Mouse (Mus musculus): Measurements from ENCODE around the gene Kcnk3.

Gene Kcnk3

DNA sequence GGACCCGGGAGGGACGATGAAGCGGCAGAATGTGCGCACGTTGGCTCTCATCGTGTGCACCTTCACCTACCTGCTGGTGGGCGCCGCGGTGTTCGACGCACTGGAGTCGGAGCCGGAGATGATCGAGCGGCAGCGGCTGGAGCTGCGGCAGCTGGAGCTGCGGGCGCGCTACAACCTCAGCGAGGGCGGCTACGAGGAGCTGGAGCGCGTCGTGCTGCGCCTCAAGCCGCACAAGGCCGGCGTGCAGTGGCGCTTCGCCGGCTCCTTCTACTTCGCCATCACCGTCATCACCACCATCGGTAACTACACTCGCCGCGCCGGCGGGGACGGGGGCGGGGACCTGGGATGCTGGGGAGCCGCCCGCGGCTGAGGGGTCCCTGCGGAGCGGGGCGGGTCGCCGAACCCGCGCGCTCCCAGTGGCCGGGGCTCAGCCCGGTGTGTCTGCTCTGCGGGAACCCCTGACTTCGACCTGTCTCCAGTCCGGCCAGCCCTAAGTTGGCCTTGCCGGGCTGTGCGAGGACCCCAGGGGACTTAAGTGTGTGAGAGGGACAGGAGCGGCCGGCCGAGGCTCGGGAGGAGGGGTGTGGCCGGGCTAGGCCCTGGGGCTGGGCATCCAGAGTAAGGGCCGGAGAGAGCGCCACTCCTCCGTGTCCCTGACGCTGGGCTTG, 465 bp downstream of the Kcnk3 start:
- no peak for DNase-seq (ENCODE audit: low read depth)

DNA sequence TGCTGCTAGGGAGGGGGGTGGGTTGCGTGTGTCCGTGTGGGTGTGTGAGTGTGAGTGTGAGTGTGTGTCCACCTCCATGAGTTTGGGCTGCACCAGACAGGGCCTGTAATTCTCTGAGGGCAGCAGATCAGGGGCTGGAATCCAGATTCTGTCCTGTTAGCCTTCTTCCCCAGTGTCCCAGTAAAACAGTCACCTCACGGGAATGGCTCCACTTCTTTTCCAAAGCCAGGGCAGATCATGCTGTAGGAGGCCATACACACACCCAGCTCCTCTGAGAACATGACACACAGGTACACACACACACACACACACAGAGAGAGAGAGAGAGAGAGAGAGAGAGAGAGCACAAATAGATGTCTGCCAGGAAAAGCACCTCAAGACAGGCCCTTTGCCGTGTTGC, 1.1 kb downstream of the Kcnk3 start:
- no peak for DNase-seq (ENCODE audit: low read depth)

DNA sequence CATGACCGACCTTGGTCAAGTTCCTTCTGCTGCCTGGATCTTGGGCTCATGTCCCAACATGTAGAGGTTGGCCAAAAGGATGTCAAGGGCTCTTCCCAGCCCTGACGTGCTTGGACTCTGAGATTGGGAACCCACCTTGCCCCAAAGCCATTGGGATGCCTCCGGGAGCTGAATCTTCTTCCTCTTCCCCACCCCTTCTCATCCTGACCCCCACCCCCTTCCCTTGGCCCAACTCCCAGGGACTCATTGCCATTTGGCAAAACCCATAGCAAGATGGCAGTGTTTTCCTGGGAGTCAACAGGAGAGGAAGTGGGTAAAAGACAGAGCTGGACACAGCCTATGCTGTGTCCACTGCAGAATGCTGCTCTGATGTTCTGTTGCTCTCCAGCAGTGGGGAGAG, 1.6 kb downstream of the Kcnk3 start:
- no peak for DNase-seq (ENCODE audit: low read depth)

DNA sequence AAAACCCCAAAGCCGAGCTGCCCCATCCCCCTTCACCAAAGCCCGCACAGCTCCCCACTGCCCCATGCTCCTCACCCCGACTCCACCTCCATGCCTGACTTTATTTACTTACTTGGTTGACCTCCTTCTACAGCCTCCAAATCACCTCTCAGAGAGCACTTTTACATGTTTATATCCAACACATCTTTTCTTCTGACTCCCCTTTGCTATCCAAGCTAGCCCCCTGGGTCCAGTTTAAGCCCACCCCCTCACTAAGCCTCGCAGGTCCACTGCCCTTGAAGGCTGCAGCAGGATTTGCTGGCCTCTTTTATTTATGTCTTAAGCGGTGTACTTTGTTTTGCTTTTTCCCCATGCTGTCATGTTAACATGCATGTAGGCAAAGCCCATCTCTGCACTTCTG, 2.3 kb downstream of the Kcnk3 start:
- no peak for DNase-seq (ENCODE audit: low read depth)

DNA sequence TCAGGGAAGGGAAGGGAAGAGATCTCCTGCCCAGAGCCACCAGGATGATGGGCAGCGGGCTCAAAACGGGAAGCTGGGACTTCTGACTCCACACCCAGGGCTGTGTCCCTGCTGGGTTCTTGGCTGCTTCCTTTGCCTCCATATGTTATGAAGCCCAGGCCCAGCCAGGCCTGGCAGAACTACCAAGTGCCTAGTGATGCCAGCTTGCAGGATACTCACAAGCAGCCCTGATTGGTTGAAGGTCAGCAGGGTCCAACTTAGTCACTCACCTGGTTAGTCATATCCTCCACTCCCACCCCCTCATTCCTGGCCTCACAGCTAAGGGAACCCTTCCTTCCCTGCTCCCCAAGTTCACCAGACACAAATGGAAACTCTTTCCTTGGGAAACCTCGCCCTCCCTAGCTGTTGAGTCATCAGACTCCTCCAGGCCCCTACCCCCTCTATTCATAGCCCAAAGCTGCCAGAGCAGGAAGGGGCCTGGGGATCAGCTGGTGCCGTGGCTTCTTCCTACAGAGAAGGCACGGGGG, 3.3 kb downstream of the Kcnk3 start:
- DNase-seq (ENCODE audit: low read depth) = peak; percentile 2

DNA sequence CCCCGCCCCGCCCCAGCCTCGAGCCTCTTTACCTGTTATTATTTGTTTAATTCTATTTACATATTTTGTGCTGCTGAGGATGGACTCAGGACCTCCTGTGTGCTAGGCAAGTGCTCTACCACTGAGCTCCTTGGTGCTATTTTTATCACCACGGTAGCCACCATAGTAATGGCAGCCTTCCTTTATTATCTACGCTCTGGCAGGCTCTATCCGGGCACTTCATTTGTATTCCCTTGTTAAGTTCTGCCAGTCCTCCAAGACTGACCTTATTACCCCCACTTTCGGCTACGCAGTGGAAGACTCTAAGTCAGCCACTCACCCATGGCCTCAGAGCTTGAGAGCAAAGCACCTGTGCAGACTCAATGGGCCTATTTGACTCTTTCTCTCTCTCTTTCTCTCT, 3.8 kb downstream of the Kcnk3 start:
- DNase-seq (ENCODE audit: low read depth) = no peak

DNA sequence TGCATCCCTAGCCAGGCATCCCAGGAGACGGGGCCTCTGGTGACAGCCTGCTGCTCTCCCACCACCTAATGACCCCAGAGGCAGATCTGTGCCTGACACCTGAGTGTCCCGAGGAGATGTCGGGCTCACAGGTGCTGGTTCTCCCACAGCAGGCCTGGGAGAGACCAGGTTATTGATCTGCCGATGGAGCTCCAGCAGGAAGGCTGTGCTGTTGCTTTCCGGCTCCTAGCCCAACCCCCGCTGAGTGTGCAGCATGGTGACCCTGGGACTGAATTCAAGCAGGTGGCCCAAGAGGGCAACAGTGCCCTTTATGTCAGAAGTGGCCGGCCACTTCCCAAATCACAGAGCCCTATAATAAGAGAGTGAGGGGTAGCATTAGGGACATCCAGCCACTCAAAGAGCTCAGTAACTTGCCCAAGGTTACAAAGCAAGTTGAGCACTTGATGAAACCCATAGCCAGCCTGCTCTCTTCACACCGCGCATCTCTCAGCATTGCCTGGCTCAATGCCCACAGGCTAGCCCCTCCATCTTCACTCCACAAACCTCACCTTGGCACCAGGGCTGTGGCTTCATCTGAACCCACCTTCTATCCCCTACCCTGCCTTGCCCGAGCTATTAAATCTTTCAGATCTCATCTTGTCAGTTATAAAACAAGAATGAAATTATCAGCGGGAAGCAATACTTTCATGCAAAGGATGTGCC, 4.5 kb downstream of the Kcnk3 start:
- no peak for DNase-seq (ENCODE audit: low read depth)

DNA sequence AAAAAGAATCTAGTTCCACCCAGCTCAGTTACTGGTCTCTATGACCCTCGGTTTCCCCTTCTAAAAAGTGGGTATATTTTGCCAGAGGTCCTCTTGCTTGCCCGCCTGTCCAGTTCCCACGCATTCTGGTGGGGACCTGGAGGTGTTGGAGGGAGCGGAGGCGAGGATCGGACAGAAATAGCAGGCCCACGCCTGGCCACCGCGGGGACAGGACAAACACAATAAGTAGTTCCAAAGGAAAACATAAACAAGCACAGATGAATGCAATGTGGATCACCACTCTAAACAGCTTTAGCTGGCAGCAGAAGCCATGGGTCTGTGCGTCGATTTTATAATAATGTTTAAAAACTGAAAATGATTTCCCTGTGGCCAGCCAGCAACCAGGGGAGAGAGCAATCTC, 5.4 kb downstream of the Kcnk3 start:
- DNase-seq (ENCODE audit: low read depth) = no peak

DNA sequence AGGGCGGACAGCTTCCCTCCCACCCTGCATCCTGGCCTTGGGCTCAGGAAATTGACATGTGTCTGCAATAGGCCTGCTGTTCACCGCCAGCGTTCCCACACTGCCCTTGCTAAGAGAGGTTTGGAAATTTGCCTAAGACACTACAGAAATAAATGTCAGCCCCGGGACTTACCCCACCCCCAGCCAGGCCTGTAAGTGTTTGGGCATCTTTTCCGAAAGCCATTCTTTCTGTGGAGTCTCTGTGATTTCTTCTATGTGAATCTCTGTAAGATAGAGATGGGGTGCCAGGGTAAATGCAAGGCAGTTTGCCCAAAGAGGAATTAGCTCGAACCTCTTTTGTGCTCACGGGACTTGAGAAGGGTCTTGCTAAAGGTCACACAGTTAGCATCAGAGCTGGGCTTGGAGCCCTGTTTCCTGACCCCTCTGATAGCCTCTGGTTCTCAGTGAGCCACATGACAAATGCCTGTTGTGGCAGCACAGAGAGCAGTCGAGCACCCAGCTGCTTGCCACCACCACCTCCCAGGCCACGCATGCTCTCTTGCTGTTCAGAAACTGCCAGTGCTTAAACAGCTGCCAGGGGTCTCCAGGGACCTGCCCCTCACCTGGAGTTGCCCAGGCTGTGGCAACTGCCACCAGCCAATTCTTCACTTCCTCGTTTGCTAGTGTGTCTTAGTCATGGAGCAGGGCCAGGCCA, 6.0 kb downstream of the Kcnk3 start:
- no peak for DNase-seq (ENCODE audit: low read depth)

DNA sequence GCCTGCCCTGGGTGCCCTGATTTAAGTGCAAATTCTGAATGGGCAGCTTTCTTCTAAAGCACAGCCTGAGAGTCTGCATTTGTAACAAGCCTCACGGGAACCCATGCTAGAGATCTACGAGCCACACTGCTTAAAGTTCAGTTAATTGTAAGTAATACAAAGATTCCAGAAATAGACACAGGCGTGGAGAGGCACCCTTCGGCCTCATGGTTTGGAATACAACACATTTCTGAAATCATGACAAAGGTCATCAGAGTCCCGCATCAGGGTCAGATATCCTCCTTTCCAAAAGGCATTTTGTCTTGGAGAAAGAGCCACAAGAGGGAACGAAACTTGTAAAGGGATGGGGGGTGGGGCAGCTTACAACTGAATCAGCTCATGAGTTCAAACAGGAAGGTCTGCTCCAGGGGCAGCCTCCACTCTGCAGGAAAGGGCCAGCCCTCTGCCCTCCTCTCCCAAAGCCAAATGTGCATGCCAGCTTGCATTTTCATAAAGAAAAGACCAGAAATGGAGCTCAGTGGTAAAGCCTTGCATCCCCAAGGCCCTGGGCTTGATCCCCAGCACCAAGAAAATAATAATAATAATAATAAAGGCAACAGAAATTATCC, 7.1 kb downstream of the Kcnk3 start:
- DNase-seq (ENCODE audit: low read depth) = no peak

DNA sequence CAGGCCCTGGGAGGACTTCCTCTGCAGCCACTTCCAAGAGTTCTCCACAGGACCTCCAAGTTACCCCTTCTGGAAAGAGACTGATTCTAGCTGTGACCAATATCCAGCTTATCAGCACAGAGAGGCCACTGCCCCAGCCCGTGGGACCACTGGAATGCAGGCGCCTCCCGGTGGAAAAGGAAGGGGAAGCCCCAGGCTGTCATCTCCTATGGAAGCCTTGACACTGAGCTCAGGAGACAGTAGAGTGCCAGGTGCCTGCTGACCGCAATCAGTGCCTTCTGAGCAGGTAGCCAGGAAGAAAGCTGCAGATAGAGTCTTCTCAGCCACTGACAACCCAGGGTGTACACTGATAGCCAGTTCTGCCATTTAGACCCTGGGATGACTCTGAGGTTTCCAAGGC, 13.4 kb downstream of the Kcnk3 start:
- no peak for DNase-seq (ENCODE audit: low read depth)

DNA sequence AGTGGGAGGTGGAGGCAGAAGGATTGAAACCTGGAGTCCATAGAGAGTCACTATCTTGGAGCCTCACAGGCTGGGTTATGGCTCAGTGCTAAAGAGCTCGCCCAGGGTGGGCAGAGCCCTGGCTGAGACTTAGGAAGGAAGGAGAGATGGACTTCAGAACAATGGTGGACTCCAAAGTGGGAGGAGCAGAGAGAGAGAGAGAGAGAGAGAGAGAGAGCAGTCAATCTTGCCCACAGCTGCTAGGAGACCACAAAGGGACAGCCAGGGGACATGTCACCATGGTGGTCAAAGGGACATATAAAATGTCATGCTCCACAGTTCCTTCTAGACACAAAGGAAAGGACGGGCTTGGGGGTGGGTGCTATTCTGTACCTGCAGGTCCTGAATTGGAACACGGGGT, 15.3 kb downstream of the Kcnk3 start:
- no peak for DNase-seq (ENCODE audit: low read depth)

DNA sequence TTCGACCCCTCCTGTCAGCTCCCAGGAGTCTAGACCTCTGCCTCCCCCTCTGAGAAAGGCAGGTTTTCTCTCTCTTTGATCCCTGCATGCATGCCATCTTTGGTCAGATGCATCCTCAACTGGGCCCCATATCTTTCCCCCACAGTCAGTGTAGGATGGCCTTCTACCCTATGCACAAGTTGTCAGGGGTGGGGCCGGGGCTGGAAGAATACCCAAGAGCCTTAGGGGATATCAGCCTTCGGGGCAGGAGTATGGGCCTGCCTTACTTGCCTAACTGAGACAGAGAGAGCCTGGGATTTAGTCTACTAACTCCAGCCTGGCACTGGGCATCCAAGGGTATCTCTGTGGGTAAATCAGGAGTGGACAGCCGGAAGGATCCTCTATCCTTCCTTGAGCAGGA, 16.0 kb downstream of the Kcnk3 start:
- no peak for DNase-seq (ENCODE audit: low read depth)

DNA sequence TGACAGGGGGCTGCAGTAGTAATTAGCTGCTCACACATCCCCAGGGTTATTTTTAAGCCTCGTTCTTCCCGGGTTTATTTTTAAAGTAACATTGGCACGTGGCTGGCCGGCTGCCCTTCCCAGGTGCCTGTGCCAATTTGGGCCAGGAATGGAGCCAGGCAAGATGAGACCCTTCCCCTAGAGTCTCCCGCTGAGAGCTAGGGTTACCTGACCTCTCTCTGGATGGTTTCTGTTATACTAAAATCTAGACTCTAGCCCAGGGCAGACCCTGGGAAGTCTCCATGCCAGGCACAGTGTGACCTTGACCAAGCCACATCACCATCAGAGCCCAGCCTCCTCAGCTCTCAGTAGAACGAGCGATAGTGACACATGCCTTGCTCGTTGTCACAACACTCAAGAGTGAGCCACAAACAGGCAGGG, 16.8 kb downstream of the Kcnk3 start:
- DNase-seq (ENCODE audit: low read depth) = no peak

DNA sequence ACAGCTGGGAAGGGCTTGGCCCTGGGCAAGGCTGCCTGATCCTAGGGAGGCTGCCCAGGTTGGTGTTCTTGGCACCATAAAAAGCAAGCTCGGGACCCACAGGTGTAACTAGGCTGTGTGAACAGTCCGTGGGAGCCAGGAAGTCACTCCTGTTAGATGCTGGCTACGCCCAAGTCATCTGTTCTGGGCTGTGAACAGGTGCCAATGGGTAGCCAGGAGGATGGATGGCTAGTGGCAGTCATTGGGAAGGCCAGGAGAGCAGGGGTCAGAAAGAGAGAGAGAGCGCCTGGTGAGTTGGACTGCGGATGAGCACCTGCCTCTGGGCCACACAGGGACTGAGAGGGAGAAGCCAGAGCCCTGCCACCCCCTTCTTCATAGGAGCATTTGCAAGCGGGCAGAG, 17.7 kb downstream of the Kcnk3 start:
- DNase-seq (ENCODE audit: low read depth) = no peak

DNA sequence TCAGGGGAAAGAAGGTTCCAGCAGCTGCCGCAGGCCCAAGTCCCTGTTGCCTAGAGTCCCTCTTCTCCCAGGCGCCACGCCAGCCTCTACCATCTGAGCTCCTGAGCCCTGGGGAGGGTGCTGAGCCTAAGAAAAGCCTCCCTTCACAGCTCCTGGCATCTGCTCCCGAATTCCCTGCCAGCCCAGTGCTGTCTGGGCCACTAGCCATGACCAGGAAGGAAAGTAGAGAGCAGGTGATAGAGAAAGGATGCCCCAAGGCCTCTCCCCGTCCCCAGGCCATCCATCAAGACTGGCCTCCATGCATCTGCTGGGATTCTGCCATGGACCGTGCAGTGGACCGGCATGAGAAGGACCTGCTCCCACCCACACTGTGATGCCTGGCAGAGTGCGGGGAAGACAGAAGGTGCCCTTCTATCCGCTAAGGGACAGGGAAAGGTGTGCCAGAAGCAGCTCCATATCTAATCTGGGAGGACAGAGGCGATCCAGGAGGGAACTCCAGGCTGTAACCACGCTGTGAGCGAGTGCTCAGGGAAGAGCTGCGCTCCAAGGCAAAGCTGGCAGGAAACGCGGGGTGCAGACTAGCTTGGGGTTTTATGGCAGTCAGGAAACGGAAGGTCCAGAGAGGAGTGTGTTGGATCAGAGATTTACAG, 18.6 kb downstream of the Kcnk3 start:
- DNase-seq (ENCODE audit: low read depth) = no peak

DNA sequence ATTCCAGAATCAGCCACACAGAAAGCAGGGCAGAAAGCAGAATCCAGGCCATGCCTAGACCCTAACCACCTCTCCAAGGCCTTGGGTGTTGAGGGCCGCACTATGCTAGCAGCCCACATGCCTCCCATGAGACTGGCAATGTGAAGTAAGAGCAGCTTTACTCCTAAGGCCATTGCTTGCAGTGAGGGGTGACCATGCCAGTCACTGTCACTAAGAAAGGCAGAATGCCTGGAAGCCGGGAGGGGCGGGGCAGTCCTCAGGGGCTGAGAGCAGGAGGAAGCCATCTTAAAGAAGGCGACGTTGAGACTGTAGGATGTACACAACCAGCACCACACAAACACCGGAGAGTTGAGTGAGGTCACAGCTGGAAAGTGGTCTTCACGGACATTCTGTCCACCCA, 21.1 kb downstream of the Kcnk3 start:
- DNase-seq (ENCODE audit: low read depth) = no peak

DNA sequence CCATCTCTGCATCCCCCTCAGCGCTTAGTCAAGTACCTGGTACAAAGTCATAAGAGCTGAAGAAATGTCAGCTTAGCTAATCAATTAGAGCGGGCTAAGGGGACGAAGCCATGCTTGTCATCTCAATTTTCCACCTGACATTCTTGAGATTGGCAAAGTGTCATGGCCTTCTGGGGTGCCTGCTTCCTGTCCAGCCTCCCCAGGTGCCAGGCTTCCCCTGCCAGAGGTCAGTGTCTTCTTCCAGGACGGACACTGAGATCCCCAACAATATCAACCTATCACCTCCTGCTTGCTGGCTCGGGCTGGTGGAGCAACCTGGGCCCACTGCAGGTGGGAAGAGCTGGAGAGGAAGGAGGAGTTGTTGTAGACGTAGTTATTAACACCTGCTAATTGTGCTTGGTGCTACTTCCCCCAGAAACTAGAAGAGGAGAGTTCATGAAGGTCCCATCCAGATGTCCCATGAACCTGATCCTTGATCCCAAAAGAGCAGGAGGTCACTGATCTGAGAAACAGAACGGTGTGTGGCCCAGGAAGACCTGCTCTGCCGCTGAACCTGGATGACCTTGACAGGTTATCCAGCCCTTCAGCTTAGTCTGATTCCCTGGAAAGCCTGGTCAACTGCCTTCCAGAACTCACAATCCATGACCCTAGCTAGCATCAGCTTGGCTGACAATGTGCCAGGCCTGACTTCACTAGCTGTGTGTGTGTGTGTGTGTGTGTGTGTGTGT, 22.1 kb downstream of the Kcnk3 start:
- DNase-seq (ENCODE audit: low read depth) = no peak

DNA sequence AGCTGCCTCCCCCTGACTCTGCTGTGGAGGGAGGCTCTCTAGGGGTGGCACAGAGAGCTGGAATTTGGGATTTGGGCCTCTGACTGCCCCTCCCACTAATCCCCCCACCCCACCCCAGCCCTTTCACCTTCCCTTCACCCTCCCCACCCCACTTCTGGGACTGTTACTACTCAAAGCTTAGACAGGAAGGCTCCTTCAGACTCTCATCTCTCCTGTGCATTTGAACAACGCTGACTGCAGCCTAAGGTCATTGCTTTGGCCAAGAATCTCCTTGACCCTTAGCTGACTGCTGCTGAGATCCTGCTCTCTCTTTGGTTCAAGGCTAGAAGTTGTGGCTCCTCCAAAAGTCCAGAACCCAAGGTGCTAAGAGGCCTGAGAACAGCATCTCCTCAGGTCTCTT, 23.1 kb downstream of the Kcnk3 start:
- DNase-seq (ENCODE audit: low read depth) = no peak

DNA sequence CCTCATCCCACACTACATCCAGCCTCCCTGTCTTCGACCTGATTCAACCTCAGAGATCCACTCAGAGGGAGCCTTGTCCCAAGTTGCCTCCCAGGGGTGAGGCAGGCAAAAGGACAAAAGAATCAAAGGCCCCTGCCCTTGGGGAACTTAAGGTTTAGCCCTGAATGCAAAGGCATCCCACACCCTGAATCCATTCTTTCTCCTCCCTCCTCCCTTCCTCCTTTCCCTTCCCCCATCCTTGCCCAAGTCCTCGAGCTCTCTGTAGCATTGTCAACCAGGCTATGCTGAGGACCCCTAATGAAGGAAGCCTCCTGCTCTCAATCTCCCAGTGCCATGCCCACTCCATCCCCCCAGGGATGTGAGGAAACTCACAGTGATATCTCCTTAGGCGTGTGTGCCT, 23.7 kb downstream of the Kcnk3 start:
- DNase-seq (ENCODE audit: low read depth) = no peak

DNA sequence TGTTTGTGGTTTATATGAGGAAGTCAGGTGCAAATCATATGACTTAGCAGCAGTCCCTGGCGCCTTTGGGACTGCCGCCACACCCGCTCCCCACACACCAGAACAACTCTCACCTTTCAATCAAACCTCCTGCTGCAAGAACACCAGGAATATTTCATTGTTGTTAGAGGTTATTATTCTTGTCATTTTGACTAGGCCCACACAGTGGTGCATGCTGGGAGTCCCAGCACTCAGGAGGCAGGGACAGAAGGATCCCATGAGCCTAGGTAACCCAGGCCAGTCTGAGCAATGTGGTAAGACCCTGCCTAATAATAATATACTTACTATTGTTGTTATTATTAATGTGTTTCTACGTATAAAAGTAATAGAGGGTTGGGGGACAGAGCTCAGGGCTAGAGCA, 24.6 kb downstream of the Kcnk3 start:
- DNase-seq (ENCODE audit: low read depth) = no peak

DNA sequence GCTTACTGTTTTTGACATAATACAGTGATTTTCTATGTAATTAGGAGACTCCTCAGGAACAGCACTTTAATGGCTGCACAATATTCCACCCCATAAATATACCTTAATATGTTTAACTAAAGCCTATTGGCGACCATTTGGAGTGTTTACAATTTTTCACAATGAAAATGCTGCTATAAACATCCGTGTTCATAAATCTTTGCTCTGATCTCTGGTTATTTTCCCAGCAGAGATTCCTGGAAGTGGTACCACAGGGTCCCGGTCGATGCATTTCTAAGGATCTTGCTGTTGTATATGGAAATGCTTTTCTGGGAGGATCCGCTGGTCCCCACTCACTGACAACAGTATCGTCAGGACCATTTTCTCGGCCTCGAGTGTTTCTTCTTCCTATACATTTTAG, 25.3 kb downstream of the Kcnk3 start:
- no peak for DNase-seq (ENCODE audit: low read depth)
